Mouse (Mus musculus): ENCODE results near the gene Izumo1.

DNA sequence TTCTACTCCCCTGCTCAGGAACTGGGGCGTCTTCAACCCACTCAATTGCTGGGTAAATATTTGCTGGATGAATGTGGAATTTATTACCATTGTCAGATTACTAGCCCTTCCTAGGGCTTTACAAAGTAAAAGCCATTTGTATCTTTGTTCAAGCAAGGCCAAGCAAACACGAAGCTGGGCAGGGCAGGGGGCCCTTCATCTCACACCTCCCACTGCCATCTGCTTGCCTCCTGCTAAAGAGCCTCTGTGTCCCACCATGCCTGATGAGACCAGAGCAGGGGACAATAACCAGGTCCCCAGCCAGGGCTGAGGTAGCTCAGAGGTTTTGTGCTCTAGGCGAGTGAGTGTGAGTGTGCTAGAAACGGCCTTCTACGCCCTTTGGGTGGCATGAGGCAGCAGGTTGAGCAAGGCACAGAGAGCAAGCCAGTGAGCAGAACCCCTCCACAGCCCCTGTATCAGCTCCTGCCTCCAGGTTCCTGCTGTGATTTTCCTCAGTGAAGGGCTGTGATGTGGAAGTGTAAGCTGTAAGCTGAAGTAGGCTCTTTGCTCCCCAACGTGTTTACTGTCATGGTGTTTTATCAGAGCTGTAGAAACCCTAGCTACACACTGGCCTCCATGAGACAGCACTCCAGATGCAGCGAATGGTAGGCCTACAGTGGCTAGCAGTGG lies 56.1 kb downstream of the Izumo1 start:
- TF ChIP-seq CTCF (IDR thresholded peaks at IDR 0.05; ENCODE audit: low read depth, low read length) (no peak), POLR2A (IDR thresholded peaks at IDR 0.05; ENCODE audit: extremely low read depth, insufficient read depth, low read length) (no peak)
